Mouse (Mus musculus) lung, postnatal 0 days (tissue): ENCODE results near the gene Dlgap1. TPM values are rescaled to one million over a fixed set of nuclear protein-coding genes. Genes with fewer than 3 reads are reported as not detected.
A peak's percentile ranks its signal among the peaks of the same experiment; 100 is the strongest.

Experiments
- ATAC-seq: fragments of 200-750 bp; cut with Nextera tagmentation; 2 replicates; pipeline ENCODE4 v1.8.0; 2017; ENCODE audit warnings: moderate library complexity
- DNase-seq: peaks from one replicate; pipeline ENCODE4 v3.0.0-alpha.2; 2016; ENCODE audit warnings: low spot score
- H3K27ac ChIP-seq: fragments of 300-500 bp; sonication (generic); 2 replicates; pipeline ENCODE4 v1.5.1; 2014; ENCODE audit warnings: antibody characterized with exemption, mild to moderate bottlenecking, low read length, mixed read lengths
- H3K27me3 ChIP-seq: fragments of 300-500 bp; sonication (generic); replicated peaks from 2 replicates; pipeline ENCODE4 v1.6.1; 2014; ENCODE audit warnings: low read length, mixed read lengths; ENCODE audit not compliant: insufficient read depth
- H3K36me3 ChIP-seq: fragments of 300-500 bp; sonication (generic); 2 replicates; pipeline ENCODE4 v1.6.1; 2014; ENCODE audit warnings: low read length, mixed read lengths; ENCODE audit not compliant: insufficient read depth
- H3K4me1 ChIP-seq: fragments of 300-500 bp; sonication (generic); 2 replicates; pipeline ENCODE4 v1.6.1; 2014; ENCODE audit warnings: antibody characterized with exemption, low read depth, low read length, mixed read lengths; ENCODE audit not compliant: insufficient read depth
- H3K4me2 ChIP-seq: fragments of 300-500 bp; sonication (generic); replicated peaks from 2 replicates; pipeline ENCODE4 v1.6.1; 2014; ENCODE audit warnings: low read depth, mild to moderate bottlenecking, low read length, moderate library complexity, mixed read lengths
- H3K4me3 ChIP-seq: fragments of 300-500 bp; sonication (generic); 2 replicates; pipeline ENCODE4 v1.5.1; 2014; ENCODE audit warnings: low read depth, low read length
- H3K9ac ChIP-seq: fragments of 300-500 bp; sonication (generic); replicated peaks from 2 replicates; pipeline ENCODE4 v1.6.1; 2014; ENCODE audit warnings: low read depth, mild to moderate bottlenecking
- H3K9me3 ChIP-seq: fragments of 300-500 bp; sonication (generic); 2 replicates; pipeline ENCODE4 v1.6.1; 2016; ENCODE audit warnings: low read length, mixed read lengths
- CTCF ChIP-seq: IDR thresholded peaks from 2 replicates; pipeline ENCODE4 v1.5.1; 2016; ENCODE audit warnings: antibody characterized with exemption, mild to moderate bottlenecking
- EP300 ChIP-seq: IDR thresholded peaks from 2 replicates; pipeline ENCODE4 v1.6.1; 2016; ENCODE audit warnings: antibody characterized with exemption, mild to moderate bottlenecking, control low read depth
- WGBS: fragments of 180-500 bp; shearing (Covaris S2); extraction: QIAGEN DNeasy Blood & Tissue Kit; methylation state at CpG from one replicate; pipeline ENCODE4 v1.1.7; 2014; 5-methylcytosine and 5-hydroxymethylcytosine counted together
- polyA plus RNA-seq: library from polyadenylated mRNA; unstranded; fragments of >200 nt; fragmentation: Nextera tagmentation; extraction: Ambion mirVana; gene quantifications from 2 replicates; pipeline ENCODE4 v1.2.1, GENCODE M21; 2015

Dlgap1 gene
- polyA plus RNA-seq, 1 experiment from 2014 or later = 0.26 TPM

- Histone ChIP-seq H3K27me3 (no peaks in the 10 kb centered on the region), H3K4me3 (peak overlapping the region; percentile 62), H3K9me3 (no peaks in the 10 kb centered on the region), H3K36me3 (no peaks in the 10 kb centered on the region), H3K27ac (peak overlapping the region; percentile 98), H3K9ac (peak overlapping the region; percentile 89), H3K4me1 (no peaks in the 10 kb centered on the region), H3K4me2 (peak overlapping the region; percentile 94)
- TF ChIP-seq CTCF = peak; percentile 22; the same call in 1 of the 2 replicates
- TF ChIP-seq EP300 = peak; percentile 2; the same call in 1 of the 2 replicates
- DNase-seq (peak; percentile 85), ATAC-seq (no peak; the same call in 1 of the 2 replicates)
- under 1% methylated on average over 29 of the region's 29 CpGs for WGBS
Measured at GRCm38 (mm10) chr17:70852011-70852685, 883.3 kb downstream of the Dlgap1 start.

GRCm38 (mm10) chr17:70852686-70853386 lies 884.0 kb downstream of the Dlgap1 start:
- H3K9me3 ChIP-seq = no peaks in the 10 kb centered on the region
- H3K4me3 ChIP-seq = peak overlapping the region; percentile 62
- H3K9ac ChIP-seq = peak overlapping the region; percentile 89
- H3K4me1 ChIP-seq = no peaks in the 10 kb centered on the region
- WGBS = 1% methylated on average over 50 of the region's 51 CpGs
- TF ChIP-seq EP300 (0 out of 2 replicates have a peak, but pooled peaks have one; percentile 14), CTCF (no peak; the same call in none of the 2 replicates)
- peak overlapping the region; percentile 98 for H3K27ac ChIP-seq
- H3K36me3 ChIP-seq = no peaks in the 10 kb centered on the region
- no peaks in the 10 kb centered on the region for H3K27me3 ChIP-seq
- H3K4me2 ChIP-seq = peak overlapping the region; percentile 94
- peak; percentile 77 for ATAC-seq
- DNase-seq = peak; percentile 95

GRCm38 (mm10) chr17:70853436-70853905 lies 884.6 kb downstream of the Dlgap1 start, which contains the start of gene Tgif1:
Tgif1 (minus strand) TSS chr17:70853546.
- DNase-seq (peak; percentile 74), ATAC-seq (peak; percentile 23)
- no peaks in the 10 kb centered on the region for H3K36me3 ChIP-seq
- peak within 1 kb of the TSS; percentile 62 for H3K4me3 ChIP-seq
- no peaks in the 10 kb centered on the region for H3K27me3 ChIP-seq
- TF ChIP-seq CTCF = no peak; the same call in 1 of the 2 replicates
- no peak for TF ChIP-seq EP300
- H3K4me2 ChIP-seq = peak within 1 kb of the TSS; percentile 94
- 0% methylated on average over 29 of the region's 29 CpGs for WGBS
- no peaks in the 10 kb centered on the region for H3K9me3 ChIP-seq
- H3K27ac ChIP-seq = peak within 1 kb of the TSS; percentile 98
- no peaks in the 10 kb centered on the region for H3K4me1 ChIP-seq
- peak within 1 kb of the TSS; percentile 89 for H3K9ac ChIP-seq

- WGBS = 24% methylated on average over 6 of the region's 6 CpGs
- Histone ChIP-seq H3K4me1 (no peaks in the 10 kb centered on the region), H3K27me3 (no peaks in the 10 kb centered on the region), H3K4me3 (peak overlapping the region; percentile 62), H3K9ac (0 out of 2 replicates have a peak overlapping the region, but pooled peaks have one; percentile 89), H3K36me3 (no peaks in the 10 kb centered on the region), H3K9me3 (no peaks in the 10 kb centered on the region), H3K27ac (peak overlapping the region; percentile 98), H3K4me2 (peak overlapping the region; percentile 94)
- TF ChIP-seq EP300 (no peak), CTCF (no peak)
- no peak for ATAC-seq
- DNase-seq = no peak
Measured at GRCm38 (mm10) chr17:70854021-70854420, 885.1 kb downstream of the Dlgap1 start.

- H3K4me3 ChIP-seq = no peak overlapping the region
- H3K4me2 ChIP-seq = no peak overlapping the region
- no peak for TF ChIP-seq EP300
- no peak for TF ChIP-seq CTCF
- ATAC-seq (no peak), DNase-seq (no peak)
- H3K27ac ChIP-seq = no peak overlapping the region
- H3K36me3 ChIP-seq = no peaks in the 10 kb centered on the region
- 50% methylated on average over 12 of the region's 12 CpGs for WGBS
- no peak overlapping the region for H3K9ac ChIP-seq
- H3K4me1 ChIP-seq = no peaks in the 10 kb centered on the region
- H3K9me3 ChIP-seq = no peaks in the 10 kb centered on the region
- H3K27me3 ChIP-seq = no peaks in the 10 kb centered on the region
Measured at GRCm38 (mm10) chr17:70856871-70857415, 888.1 kb downstream of the Dlgap1 start.

GRCm38 (mm10) chr17:70858814-70859213 lies 889.9 kb downstream of the Dlgap1 start:
- no peak overlapping the region for H3K9ac ChIP-seq
- no peak for ATAC-seq
- H3K9me3 ChIP-seq = no peaks in the 10 kb centered on the region
- no peak overlapping the region for H3K4me2 ChIP-seq
- H3K36me3 ChIP-seq = no peaks in the 10 kb centered on the region
- no peak overlapping the region for H3K27ac ChIP-seq
- no peak for TF ChIP-seq CTCF
- TF ChIP-seq EP300 = no peak
- H3K27me3 ChIP-seq = no peaks in the 10 kb centered on the region
- no peak overlapping the region for H3K4me3 ChIP-seq
- WGBS = 76% methylated on average over 4 of the region's 4 CpGs
- no peaks in the 10 kb centered on the region for H3K4me1 ChIP-seq
- DNase-seq = no peak
